Mouse (Mus musculus): Measurements from ENCODE around the gene Foxn3. TPM values are rescaled to one million over a fixed set of nuclear protein-coding genes. Genes with fewer than 3 reads are reported as not detected.

The Foxn3 gene
- polyA plus RNA-seq, 1 experiment from 2014 or later, result 14.6 TPM

DNA sequence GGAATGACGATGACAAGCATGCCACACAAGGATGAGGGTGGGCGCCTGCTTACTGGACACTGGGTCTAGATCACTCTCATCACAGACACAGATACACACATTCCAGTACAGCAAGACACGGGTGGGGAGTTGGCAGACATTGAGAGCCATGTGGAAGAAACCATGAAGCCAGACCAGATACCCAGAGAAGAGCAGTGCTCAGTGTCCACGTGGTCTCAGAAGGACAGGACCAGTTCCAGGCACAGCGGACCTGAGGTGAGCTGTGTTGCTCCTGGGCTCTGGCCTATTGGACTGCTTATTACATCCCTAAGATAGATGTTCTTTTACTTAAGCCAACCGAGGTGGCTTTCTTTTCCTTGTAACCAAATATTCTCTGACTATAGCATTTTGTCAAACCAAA is 188.0 kb downstream of the Foxn3 start:
- Histone ChIP-seq H3K79me2 (ENCODE audit: inconsistent target) (no peaks in the 10 kb centered on the region; the same call in 1 of the 2 replicates), H3K4me3 (ENCODE audit: inconsistent target) (no peak overlapping the region), H3K36me3 (ENCODE audit: inconsistent target) (no peaks in the 10 kb centered on the region), H3K27ac (no peak overlapping the region)
- WGBS (ENCODE audit: missing documents), result 83% methylated on average over 6 of the region's 6 CpGs

DNA sequence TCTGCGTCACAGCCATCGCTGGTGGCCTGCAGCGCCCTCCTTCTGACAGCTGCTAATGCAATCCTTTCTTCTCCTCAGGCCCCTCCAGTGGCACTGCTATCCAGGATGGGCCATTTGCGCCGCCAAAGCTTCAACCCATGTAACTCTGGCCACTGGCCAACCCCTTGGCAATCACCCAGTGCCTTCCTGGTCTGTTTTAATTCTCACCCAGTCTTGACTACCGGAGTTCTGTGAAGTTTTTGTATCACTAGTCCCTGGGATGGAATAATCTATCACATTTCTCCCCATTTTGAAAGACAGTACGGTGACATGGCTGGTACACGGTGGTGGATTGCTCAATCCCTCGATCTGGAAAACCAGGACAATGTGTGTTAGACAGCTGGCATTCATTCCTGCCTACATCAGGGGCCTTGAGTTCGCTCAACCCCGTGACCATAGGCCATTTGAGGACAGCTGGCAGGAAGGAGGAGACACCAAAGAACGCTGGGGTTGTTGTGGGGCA is 189.2 kb downstream of the Foxn3 start:
- no peaks in the 10 kb centered on the region for H3K36me3 ChIP-seq (ENCODE audit: inconsistent target)
- H3K27ac ChIP-seq, result no peak overlapping the region
- no peak overlapping the region for H3K4me3 ChIP-seq (ENCODE audit: inconsistent target)
- 89% methylated on average over 12 of the region's 12 CpGs for WGBS (ENCODE audit: missing documents)
- H3K79me2 ChIP-seq (ENCODE audit: inconsistent target), result no peaks in the 10 kb centered on the region; the same call in 1 of the 2 replicates

DNA sequence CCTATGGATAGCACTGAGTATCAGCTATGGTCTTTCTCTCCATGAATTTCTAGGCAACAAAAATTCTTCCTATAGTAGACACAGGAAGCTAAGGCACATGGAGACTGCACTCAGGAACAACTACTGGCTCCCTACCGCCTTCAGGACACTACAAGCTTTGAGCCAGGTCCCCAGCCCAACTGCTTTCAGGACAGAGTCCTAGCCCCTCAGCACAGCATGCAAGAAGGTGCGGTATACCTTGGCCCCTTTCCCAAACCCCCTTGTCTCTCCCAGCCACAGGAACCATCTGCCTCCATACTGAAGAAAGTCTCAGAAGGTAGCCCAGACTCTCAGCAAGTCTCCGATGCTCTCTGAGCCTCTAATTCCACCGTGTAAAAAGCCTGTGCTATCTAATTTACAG is 189.8 kb downstream of the Foxn3 start:
- Histone ChIP-seq H3K79me2 (ENCODE audit: inconsistent target) (no peaks in the 10 kb centered on the region; the same call in 1 of the 2 replicates), H3K36me3 (ENCODE audit: inconsistent target) (no peaks in the 10 kb centered on the region)
- WGBS (ENCODE audit: missing documents), result 88% methylated on average over 4 of the region's 4 CpGs

DNA sequence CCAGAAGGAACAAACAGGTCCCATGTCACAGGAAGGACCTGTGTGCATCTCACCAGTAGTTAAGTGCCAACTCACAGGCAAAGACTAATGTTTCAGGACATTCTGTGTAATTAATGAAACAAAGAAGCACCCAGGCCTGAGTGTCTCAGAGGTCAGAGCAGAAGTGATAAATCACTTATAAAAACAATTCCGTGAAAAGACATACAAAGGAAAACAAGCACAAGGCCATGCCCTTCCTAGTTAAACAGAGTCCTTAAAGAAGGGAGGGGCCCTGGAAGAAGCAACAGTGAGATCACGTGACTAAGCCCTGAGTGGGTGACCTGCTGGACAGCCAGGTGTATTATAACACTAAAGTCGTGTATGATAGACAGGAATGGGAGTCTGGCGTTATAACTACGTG is 191.9 kb downstream of the Foxn3 start:
- Histone ChIP-seq H3K36me3 (ENCODE audit: inconsistent target) (no peaks in the 10 kb centered on the region), H3K79me2 (ENCODE audit: inconsistent target) (no peaks in the 10 kb centered on the region; the same call in 1 of the 2 replicates), H3K27ac (no peak overlapping the region), H3K4me3 (ENCODE audit: inconsistent target) (no peak overlapping the region)
- WGBS (ENCODE audit: missing documents), result 68% methylated on average over 5 of the region's 5 CpGs

More for the DNA sequence above, 189.8 kb downstream of the Foxn3 start:
- Histone ChIP-seq H3K27ac (no peak overlapping the region), H3K4me3 (ENCODE audit: inconsistent target) (no peak overlapping the region)

- Histone ChIP-seq H3K4me3 (ENCODE audit: inconsistent target) (no peak overlapping the region), H3K79me2 (ENCODE audit: inconsistent target) (no peaks in the 10 kb centered on the region; the same call in 1 of the 2 replicates), H3K27ac (no peak overlapping the region), H3K36me3 (ENCODE audit: inconsistent target) (no peaks in the 10 kb centered on the region)
- WGBS (ENCODE audit: missing documents), result 95% methylated on average over 10 of the region's 10 CpGs
These were observed 195.1 kb downstream of the Foxn3 start for GRCm38 (mm10) chr12:99368251-99368650.

GRCm38 (mm10) chr12:99365999-99366398 is 197.4 kb downstream of the Foxn3 start:
- H3K79me2 ChIP-seq (ENCODE audit: inconsistent target), result no peaks in the 10 kb centered on the region; the same call in 1 of the 2 replicates
- WGBS (ENCODE audit: missing documents), result 96% methylated on average over 9 of the region's 9 CpGs
- no peaks in the 10 kb centered on the region for H3K36me3 ChIP-seq (ENCODE audit: inconsistent target)
- no peak overlapping the region for H3K27ac ChIP-seq
- no peak overlapping the region for H3K4me3 ChIP-seq (ENCODE audit: inconsistent target)

DNA sequence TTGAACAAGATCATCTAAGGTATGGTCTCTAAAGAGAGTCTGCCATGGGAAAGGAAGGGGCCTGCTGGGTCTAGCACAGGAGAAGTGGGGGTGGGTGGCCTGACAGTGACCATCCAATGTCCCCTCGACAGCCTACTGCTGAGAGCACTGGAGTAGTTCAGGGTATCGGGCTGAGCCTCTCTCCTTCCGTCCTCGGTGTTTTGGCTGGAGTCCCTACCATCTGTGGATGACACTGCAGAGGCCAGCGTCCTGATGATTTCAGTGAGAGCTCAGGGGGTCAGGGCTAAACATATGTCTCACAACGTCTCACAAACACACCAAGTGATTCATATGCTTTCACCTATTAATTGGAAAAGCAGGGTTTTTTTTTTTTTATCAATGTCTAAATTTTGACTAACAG is 199.2 kb downstream of the Foxn3 start:
- WGBS (ENCODE audit: missing documents), result 92% methylated on average over 6 of the region's 6 CpGs
- Histone ChIP-seq H3K27ac (no peak overlapping the region), H3K36me3 (ENCODE audit: inconsistent target) (no peaks in the 10 kb centered on the region), H3K79me2 (ENCODE audit: inconsistent target) (no peaks in the 10 kb centered on the region; the same call in 1 of the 2 replicates), H3K4me3 (ENCODE audit: inconsistent target) (no peak overlapping the region)

GRCm38 (mm10) chr12:99363024-99363423 is 200.4 kb downstream of the Foxn3 start:
- Histone ChIP-seq H3K27ac (no peak overlapping the region), H3K36me3 (ENCODE audit: inconsistent target) (no peaks in the 10 kb centered on the region), H3K4me3 (ENCODE audit: inconsistent target) (no peak overlapping the region), H3K79me2 (ENCODE audit: inconsistent target) (no peaks in the 10 kb centered on the region; the same call in 1 of the 2 replicates)
- WGBS (ENCODE audit: missing documents), result 91% methylated on average over 6 of the region's 6 CpGs

DNA sequence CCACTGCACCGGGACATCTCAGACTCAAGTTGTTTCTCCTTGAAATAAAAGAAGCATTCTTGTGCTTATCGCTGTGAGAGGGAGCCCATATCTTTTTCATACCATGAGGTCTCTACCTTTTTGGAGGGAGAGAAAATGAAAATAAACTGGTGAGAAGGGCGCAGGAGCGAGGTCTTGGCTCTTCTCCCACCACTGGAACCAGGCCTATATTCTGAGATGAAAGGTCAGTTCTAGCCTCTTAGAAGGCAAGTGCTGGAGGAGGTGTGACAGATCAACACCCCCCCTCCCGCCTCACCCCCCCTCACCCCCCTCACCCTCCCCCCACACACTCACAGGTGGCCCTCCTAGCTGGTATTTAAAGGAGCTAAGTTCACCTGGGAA is 201.6 kb downstream of the Foxn3 start:
- Histone ChIP-seq H3K79me2 (ENCODE audit: inconsistent target) (no peaks in the 10 kb centered on the region), H3K27ac (no peak overlapping the region), H3K36me3 (ENCODE audit: inconsistent target) (no peaks in the 10 kb centered on the region), H3K4me3 (ENCODE audit: inconsistent target) (no peak overlapping the region)
- WGBS (ENCODE audit: missing documents), result 98% methylated on average over 4 of the region's 5 CpGs

- Histone ChIP-seq H3K4me3 (ENCODE audit: inconsistent target) (no peak overlapping the region), H3K36me3 (ENCODE audit: inconsistent target) (no peaks in the 10 kb centered on the region)
- 77% methylated on average over 7 of the region's 8 CpGs for WGBS (ENCODE audit: missing documents)
These were observed 202.2 kb downstream of the Foxn3 start for GRCm38 (mm10) chr12:99360958-99361751.

DNA sequence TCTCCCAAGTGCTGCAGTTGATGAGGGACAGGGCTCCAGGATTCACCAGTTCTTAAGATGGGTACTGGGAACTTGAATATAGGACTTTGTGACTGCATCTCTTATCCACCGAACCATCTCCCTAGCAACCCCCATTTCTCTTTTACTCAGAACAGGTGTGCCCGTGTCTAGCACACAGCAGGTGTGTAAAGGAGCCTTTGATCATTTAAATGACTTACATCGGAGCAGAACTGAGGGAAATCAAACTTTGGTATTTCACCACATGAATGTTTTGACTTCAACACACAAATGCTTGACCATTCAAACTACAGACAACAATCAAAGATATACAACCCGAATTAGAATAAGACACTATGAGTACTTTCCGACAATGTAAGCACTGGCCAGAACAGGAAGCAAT is 204.7 kb downstream of the Foxn3 start:
- H3K4me3 ChIP-seq (ENCODE audit: inconsistent target), result no peak overlapping the region
- 97% methylated on average over 5 of the region's 5 CpGs for WGBS (ENCODE audit: missing documents)
- H3K36me3 ChIP-seq (ENCODE audit: inconsistent target), result no peaks in the 10 kb centered on the region
- no peaks in the 10 kb centered on the region for H3K79me2 ChIP-seq (ENCODE audit: inconsistent target)
- H3K27ac ChIP-seq, result no peak overlapping the region

More at GRCm38 (mm10) chr12:99360958-99361751, 202.2 kb downstream of the Foxn3 start:
- H3K27ac ChIP-seq, result no peak overlapping the region
- H3K79me2 ChIP-seq (ENCODE audit: inconsistent target), result no peaks in the 10 kb centered on the region

DNA sequence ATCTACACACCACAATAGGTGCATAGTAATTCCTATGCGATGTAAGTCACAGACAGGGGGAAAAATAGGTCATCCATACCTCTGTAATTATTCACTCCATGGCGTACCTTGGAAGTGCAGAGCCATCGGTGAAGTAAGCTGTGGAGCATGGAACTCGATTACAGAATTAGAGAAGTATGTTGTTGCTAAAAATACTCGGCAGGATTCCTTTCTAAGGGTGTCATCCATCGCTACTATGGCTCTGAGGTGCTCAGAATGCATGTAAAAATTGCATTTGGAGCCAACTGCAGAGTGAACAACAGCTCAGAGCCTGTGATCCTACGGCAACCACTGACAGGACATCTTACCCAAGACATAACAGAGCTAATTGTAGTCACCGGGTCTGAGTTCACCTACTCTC is 206.7 kb downstream of the Foxn3 start:
- H3K27ac ChIP-seq, result no peak overlapping the region
- 89% methylated on average over 8 of the region's 8 CpGs for WGBS (ENCODE audit: missing documents)
- H3K36me3 ChIP-seq (ENCODE audit: inconsistent target), result no peaks in the 10 kb centered on the region
- no peaks in the 10 kb centered on the region for H3K79me2 ChIP-seq (ENCODE audit: inconsistent target)
- H3K4me3 ChIP-seq (ENCODE audit: inconsistent target), result no peak overlapping the region

DNA sequence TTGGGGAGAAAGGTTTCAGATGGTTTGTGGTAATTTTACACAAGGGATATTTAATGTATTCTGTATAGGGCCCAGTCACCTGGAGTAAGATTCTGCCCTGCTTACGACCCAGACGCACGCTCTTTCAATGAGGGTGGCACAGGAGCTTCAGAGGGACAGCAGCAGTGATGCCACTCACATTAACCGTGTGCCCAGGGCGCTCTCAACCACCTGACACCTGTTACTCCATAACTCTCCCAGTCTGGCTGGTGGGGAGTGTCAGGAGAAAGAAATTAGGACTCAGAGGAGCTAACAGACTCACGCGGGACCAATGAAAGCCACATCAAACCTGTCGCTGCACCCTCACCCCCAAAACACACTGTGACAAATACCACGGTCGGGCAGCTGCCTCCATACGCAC is 209.7 kb downstream of the Foxn3 start:
- WGBS (ENCODE audit: missing documents), result 94% methylated on average over 6 of the region's 11 CpGs
- no peaks in the 10 kb centered on the region for H3K36me3 ChIP-seq (ENCODE audit: inconsistent target)
- H3K27ac ChIP-seq, result no peak overlapping the region
- H3K79me2 ChIP-seq (ENCODE audit: inconsistent target), result no peaks in the 10 kb centered on the region
- no peak overlapping the region for H3K4me3 ChIP-seq (ENCODE audit: inconsistent target)

DNA sequence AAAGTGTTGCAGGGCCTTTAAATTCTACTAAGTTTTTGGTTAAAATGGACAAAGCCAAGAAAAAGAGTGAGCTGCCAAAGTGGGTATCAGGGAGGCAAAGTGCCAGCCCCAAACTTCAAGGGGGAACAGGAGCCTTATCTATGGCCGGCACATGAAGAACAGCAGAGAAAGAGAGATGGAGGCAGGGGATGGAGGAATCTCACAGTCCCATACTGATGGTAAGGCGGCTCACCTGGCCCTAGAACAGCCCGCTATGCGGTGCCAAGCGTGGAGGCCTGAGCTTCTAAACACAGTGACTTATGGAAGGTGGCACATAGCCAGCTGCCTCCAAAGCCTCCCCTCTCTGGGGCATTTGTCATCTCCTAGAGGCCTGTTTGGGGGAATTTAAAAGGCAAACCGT is 210.8 kb downstream of the Foxn3 start:
- no peak overlapping the region for H3K27ac ChIP-seq
- no peaks in the 10 kb centered on the region for H3K79me2 ChIP-seq (ENCODE audit: inconsistent target)
- H3K4me3 ChIP-seq (ENCODE audit: inconsistent target), result no peak overlapping the region
- 96% methylated on average over 6 of the region's 6 CpGs for WGBS (ENCODE audit: missing documents)
- H3K36me3 ChIP-seq (ENCODE audit: inconsistent target), result no peaks in the 10 kb centered on the region

GRCm38 (mm10) chr12:99352136-99352535 is 211.2 kb downstream of the Foxn3 start:
- H3K36me3 ChIP-seq (ENCODE audit: inconsistent target), result no peaks in the 10 kb centered on the region
- H3K27ac ChIP-seq, result no peak overlapping the region
- WGBS (ENCODE audit: missing documents), result 85% methylated on average over 7 of the region's 7 CpGs
- no peak overlapping the region for H3K4me3 ChIP-seq (ENCODE audit: inconsistent target)
- H3K79me2 ChIP-seq (ENCODE audit: inconsistent target), result no peaks in the 10 kb centered on the region

Data from macrophage (primary cell).